Mouse (Mus musculus) stomach, embryonic 16.5 days (tissue): Measurements from ENCODE around the gene Pparg. TPM values are rescaled to one million over a fixed set of nuclear protein-coding genes. Genes with fewer than 3 reads are reported as not detected.

Source experiments
- polyA plus RNA-seq: library from polyadenylated mRNA; unstranded; fragments of >200 nt; fragmentation: Nextera tagmentation; extraction: Ambion mirVana; gene quantifications from 2 replicates; pipeline ENCODE4 v1.2.1, GENCODE M21; 2015

Pparg gene
- polyA plus RNA-seq, 1 experiment from 2014 or later = 18.2 TPM

Other genes starting within 250 kb of the Pparg start
- 2.2 and 2.6 TPM in 2 replicates for gene Syn2, start 226.0 kb upstream of the Pparg start, polyA plus RNA-seq
- not detected in 2 replicates for gene Gm17482, start 133.6 kb upstream of the Pparg start, polyA plus RNA-seq
- 1.1 and 1.4 TPM in 2 replicates for gene Timp4, start 108.7 kb upstream of the Pparg start, polyA plus RNA-seq
- 23.7 and 26.1 TPM in 2 replicates for gene Tsen2, start 183.7 kb downstream of the Pparg start, polyA plus RNA-seq
- gene Mkrn2os, start 231.6 kb downstream of the Pparg start, polyA plus RNA-seq = 13.3 and 15.4 TPM in 2 replicates
- 27.0 and 30.4 TPM in 2 replicates for gene Mkrn2, start 241.0 kb downstream of the Pparg start, polyA plus RNA-seq